In genomic region chr9:35468913-35469312, GRCm38 (mm10) we compare ENCODE assay signal across 50 mouse cellular contexts. TPM values are rescaled to one million over a fixed set of nuclear protein-coding genes. Genes with fewer than 3 reads are reported as not detected.
"Had no signal": no experiment of that assay in that cellular context is flagged by ENCODE, and none has a peak within 500 bp of the region (broad histone marks: within the 10 kb centered on the region; RNA-seq: fewer than 3 reads in every experiment).

No protein-coding gene starts in this region.

- H3K27me3 ChIP-seq: heart, embryonic 12.5 days; heart, embryonic 13.5 days; heart, embryonic 15.5 days; hindbrain, embryonic 12.5 days; hindbrain, embryonic 13.5 days; hindbrain, embryonic 15.5 days; intestine, embryonic 15.5 days; kidney, embryonic 15.5 days had no signal

- DNase-seq: heart, postnatal 10 days; heart, postnatal 14 days; heart, postnatal 4 days; kidney, adult 11 months; kidney, adult 18-20 months; kidney, adult 2 months; kidney, adult 8-10 months; kidney, adult 9 months; kidney, postnatal 10 days; kidney, postnatal 14 days; kidney, postnatal 25 days; kidney, postnatal 36 days; kidney, postnatal 4 days; layer of hippocampus, adult 9-11 months had no signal

- ATAC-seq: hindbrain, embryonic 16.5 days; hindbrain, postnatal 0 days; inflammation-experienced regulatory T-cells, adult 6 months; intestine, embryonic 15.5 days; intestine, embryonic 16.5 days; intestine, postnatal 0 days had no signal

RNA-seq across cellular contexts. Expression of gene Gm1113, which starts 49.2 kb away (rescaled TPM):
- total RNA-seq: heart, postnatal 10 days; heart, postnatal 14 days; heart, postnatal 25 days; heart, postnatal 4 days; hematopoietic stem cell, adult 5-6 weeks; hindbrain, postnatal 0 days; layer of hippocampus, adult 18-20 months; layer of hippocampus, adult 2 months; layer of hippocampus, adult 8-10 months; layer of hippocampus, postnatal 10 days; layer of hippocampus, postnatal 14 days; layer of hippocampus, postnatal 25 days; left cerebral cortex, adult 18-20 months; left cerebral cortex, adult 2 months; left cerebral cortex, adult 8-10 months had no signal
- polyA plus RNA-seq: heart, embryonic 11.5 days; heart, embryonic 12.5 days; heart, embryonic 13.5 days; heart, embryonic 14.5 days; heart, embryonic 15.5 days; heart, embryonic 16.5 days; heart, postnatal 0 days; hindbrain, embryonic 10.5 days; hindbrain, embryonic 11.5 days; hindbrain, embryonic 12.5 days; hindbrain, embryonic 13.5 days; hindbrain, embryonic 14.5 days; hindbrain, embryonic 15.5 days; hindbrain, embryonic 16.5 days; hindbrain, postnatal 0 days; inflammation-experienced regulatory T-cells, adult 6 months; intestine, embryonic 14.5 days; intestine, embryonic 15.5 days; intestine, embryonic 16.5 days; intestine, postnatal 0 days; kidney, adult 2 months; kidney, embryonic 14.5 days; kidney, embryonic 15.5 days; kidney, embryonic 16.5 days; kidney, postnatal 0 days; large intestine, adult 2 months had no signal
